Mouse (Mus musculus) bone marrow macrophage, adult 2 months (primary cell): Measurements from ENCODE around the gene Map7.

ENCODE experiments used
- CTCF ChIP-seq: IDR thresholded peaks from 2 replicates; pipeline ENCODE4 v1.5.1; 2012; ENCODE audit warnings: low read depth, mild to moderate bottlenecking, low read length, moderate library complexity
- POLR2A ChIP-seq: IDR thresholded peaks from 2 replicates; pipeline ENCODE4 v1.6.1; 2012; ENCODE audit warnings: mild to moderate bottlenecking, low read depth, low read length, borderline replicate concordance

DNA sequence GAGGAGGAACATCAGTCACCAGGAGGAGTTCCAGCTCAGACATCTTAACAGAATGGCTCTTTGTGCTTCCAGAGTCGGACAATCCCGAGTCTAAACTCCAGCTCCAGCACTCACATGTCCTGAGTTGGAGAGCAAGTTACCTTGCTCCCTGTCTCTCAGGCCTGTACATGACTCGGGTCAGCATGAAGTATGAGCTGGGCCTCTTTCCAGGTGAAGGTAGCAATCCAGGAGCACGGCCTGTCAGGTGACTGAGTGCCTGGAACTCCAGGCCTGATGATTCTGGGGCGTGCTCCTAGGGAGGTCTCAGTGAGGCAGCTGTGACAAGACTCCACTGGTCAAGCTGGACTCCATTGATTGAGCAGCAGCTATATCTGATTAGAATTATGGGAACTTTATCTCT, 90.0 kb downstream of the Map7 start:
- TF ChIP-seq POLR2A = no peak
- no peak for TF ChIP-seq CTCF
